Mouse (Mus musculus) skeletal muscle tissue, postnatal 0 days (tissue): ENCODE results near the gene Cyth2. TPM values are rescaled to one million over a fixed set of nuclear protein-coding genes. Genes with fewer than 3 reads are reported as not detected.

Experiments
- polyA plus RNA-seq: library from polyadenylated mRNA; unstranded; fragments of >200 nt; fragmentation: Nextera tagmentation; extraction: Ambion mirVana; gene quantifications from 2 replicates; pipeline ENCODE4 v1.2.1, GENCODE M21; 2015

Gene Cyth2
- 42.5 and 48.2 TPM in 2 replicates for polyA plus RNA-seq

GRCm38 (mm10) chr7:45813787-45814779 is at the start of gene Cyth2:
Gene Cyth2, minus strand, starts transcription at chr7:45814581.

DNA sequence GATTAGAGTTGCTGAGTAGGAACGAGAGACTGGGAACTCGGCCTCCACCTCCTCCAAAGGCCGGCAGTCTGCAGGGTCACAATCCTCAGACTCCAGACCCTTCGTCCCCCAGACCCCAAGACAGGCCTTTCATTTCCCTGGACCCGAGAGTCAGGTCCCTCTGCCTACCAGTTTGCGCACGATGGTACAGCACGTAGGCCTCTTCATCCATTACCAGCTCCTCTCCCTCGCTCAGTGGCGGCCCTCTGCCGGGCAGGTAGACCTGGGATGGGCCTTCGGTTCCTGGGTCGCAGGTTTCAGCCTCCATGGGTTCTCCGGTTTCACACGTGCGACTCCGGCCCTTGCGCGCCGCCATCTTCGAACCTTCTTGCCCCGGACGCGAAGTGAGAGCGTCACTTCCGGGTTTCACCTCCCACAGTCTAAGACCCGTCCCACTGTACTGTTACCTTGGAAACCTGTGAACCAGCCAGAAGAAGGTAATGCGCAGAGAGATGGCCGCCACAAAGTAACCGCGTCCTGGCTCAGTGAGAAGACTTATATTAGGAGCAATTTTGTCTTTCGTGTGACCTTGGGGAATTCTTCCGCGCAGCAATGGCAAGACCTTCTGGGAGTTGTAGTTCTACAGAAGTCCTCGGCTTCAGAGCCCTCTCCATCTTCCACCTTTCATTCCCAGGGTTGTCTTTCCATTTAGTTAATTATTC is 16.2 kb upstream of the Cyth2 start, which contains the start of gene Grwd1:
Gene Grwd1, minus strand, starts transcription at position 518 of the 701 bp plus-strand sequence.

DNA sequence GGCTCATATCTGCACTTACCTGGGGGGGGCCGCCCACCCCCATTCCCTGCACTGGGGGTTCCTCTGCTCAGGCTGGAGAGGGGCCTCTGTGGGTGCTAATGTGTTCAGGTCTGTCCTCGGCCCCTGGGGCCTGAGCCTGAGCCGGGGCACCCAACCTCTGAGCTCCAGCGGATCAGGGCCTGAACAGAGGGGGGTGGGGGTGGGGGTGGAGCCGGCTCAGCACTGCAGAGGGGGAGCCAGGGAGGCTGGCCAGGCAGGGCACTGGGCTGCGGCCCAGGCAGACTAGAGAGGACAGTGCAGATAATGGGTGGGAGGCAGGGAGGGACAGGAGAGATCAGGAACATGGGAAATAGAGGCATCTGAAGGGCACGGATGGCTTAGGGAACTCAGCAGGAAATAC is 10.2 kb upstream of the Cyth2 start, which contains the start of gene Kcnj14:
Gene Kcnj14, minus strand, starts transcription at position 185 of the 400 bp plus-strand sequence.

DNA sequence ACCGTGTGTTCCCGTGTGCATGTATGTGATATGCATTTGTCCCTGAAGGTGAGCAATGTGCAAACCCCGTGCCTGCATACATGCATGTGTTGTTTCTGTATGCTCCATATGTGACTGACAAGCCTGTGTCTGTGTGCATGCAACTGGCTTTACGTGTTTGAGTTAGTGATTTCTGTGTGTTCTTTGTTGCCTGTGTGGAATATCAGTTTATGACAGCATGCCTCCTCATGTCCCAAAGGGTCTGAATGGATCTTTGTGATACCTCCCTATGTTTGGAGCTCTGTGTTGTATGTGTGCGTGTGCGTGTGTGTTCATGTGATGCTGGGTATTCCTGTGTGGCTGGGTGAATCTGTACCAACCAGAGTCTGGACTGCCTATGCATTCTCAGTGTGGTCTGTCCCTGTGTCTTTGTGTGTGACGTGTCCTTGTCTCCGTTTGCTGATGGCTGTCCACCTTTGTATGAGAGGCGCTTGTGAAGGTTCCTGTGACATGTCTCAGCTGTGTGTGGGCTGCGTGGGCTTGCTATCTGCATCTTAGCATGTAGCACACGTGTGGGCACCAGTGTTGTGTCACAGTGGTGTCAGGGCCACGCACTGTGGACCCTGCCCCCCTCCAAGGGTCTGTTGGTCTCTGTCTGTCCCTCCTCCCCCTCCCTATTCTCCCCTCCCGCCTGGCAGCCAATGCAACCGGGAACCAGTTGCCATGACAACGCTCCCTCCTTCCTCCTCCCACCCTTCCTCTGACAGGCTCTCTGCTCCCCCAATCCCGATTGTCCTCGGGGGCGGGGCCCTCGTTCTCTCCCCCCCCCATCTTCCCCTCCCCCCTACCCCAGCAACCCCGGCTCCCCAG is 29.6 kb downstream of the Cyth2 start, which contains the start of gene Sult2b1:
Gene Sult2b1, minus strand, starts transcription at position 146 of the 849 bp plus-strand sequence.

DNA sequence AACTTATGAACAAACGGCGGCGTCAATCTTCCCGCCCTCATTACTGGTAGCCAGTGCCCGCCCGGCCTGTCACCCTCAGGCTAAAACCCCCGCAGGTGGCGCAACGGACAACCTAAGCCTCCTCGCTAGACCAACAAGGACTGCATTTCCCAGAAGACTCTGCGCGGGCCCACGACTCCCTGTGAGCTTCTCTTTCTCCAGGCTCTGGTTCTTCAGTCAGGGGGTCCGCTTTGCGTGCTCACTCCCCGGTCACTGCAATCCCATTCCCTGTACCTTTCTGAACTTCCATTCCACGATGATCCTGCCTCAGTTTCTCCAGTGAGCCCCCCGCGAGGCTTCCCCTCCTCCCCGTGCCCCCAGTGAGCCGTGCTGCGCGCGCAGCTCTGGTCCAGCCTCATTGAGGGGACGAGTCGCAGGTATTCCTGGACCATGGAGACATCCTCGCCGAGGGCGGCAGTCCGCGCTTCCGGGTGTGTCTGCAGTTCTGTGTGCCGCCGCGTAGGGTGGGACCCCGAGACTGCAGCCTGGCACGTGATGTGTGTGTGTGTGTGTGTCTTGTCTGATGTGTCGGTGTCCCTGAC is 30.8 kb downstream of the Cyth2 start, which contains the start of gene Lmtk3:
Gene Lmtk3, plus strand, starts transcription at position 228 of the 581 bp plus-strand sequence.

Other genes with a start within 250 kb of the Cyth2 start
- 35.4 and 88.9 TPM in 2 replicates for gene Bcat2, start 244.4 kb downstream of the Cyth2 start, polyA plus RNA-seq
- gene Fgf21, start 199.1 kb downstream of the Cyth2 start, polyA plus RNA-seq: 0.18 TPM in 1 of 2 replicates, not detected in the other
- 0.05 TPM in 1 of 2 replicates, not detected in the other for gene Fut1, start 197.3 kb downstream of the Cyth2 start, polyA plus RNA-seq
- gene Izumo1, start 192.8 kb downstream of the Cyth2 start, polyA plus RNA-seq: 0.06 TPM in 1 of 2 replicates, not detected in the other
- gene Rasip1, start 187.1 kb downstream of the Cyth2 start, polyA plus RNA-seq: 10.3 and 13.9 TPM in 2 replicates
- 139 and 174 TPM in 2 replicates for gene Mamstr, start 174.6 kb downstream of the Cyth2 start, polyA plus RNA-seq
- gene Fut2, start 148.2 kb downstream of the Cyth2 start, polyA plus RNA-seq: 1.9 and 2.1 TPM in 2 replicates
- 1.6 and 1.7 TPM in 2 replicates for gene Ntn5, start 130.6 kb downstream of the Cyth2 start, polyA plus RNA-seq
- 0.33 and 0.40 TPM in 2 replicates for gene Sec1, start 120.2 kb downstream of the Cyth2 start, polyA plus RNA-seq
- gene Car11, start 114.7 kb downstream of the Cyth2 start, polyA plus RNA-seq: 2.4 and 3.0 TPM in 2 replicates
- 9.9 and 10.3 TPM in 2 replicates for gene Dbp, start 109.5 kb downstream of the Cyth2 start, polyA plus RNA-seq
- 568 and 577 TPM in 2 replicates for gene Rpl18, start 99.1 kb downstream of the Cyth2 start, polyA plus RNA-seq
- 11.7 and 13.4 TPM in 2 replicates for gene Sphk2, start 96.6 kb downstream of the Cyth2 start, polyA plus RNA-seq
- 0.10 and 0.17 TPM in 2 replicates for gene Fam83e, start 93.4 kb downstream of the Cyth2 start, polyA plus RNA-seq
- not detected in 2 replicates for gene Spaca4, start 88.8 kb downstream of the Cyth2 start, polyA plus RNA-seq
- 0.18 TPM in 1 of 2 replicates, not detected in the other for gene Lmtk3, start 30.8 kb downstream of the Cyth2 start, polyA plus RNA-seq
- 0.21 and 5.3 TPM in 2 replicates for gene Sult2b1, start 29.9 kb downstream of the Cyth2 start, polyA plus RNA-seq
- 0.31 and 0.54 TPM in 2 replicates for gene Kcnj14, start 10.2 kb upstream of the Cyth2 start, polyA plus RNA-seq
- gene Grwd1, start 16.4 kb upstream of the Cyth2 start, polyA plus RNA-seq: 27.3 and 27.6 TPM in 2 replicates
- 37.5 and 44.5 TPM in 2 replicates for gene Kdelr1, start 58.2 kb upstream of the Cyth2 start, polyA plus RNA-seq
- 0.33 and 0.34 TPM in 2 replicates for gene Grin2d, start 63.8 kb upstream of the Cyth2 start, polyA plus RNA-seq
- 0.45 and 1.2 TPM in 2 replicates for gene Syngr4, start 82.1 kb upstream of the Cyth2 start, polyA plus RNA-seq
- 9.8 and 11.6 TPM in 2 replicates for gene Tmem143, start 82.4 kb upstream of the Cyth2 start, polyA plus RNA-seq
- gene Emp3, start 106.8 kb upstream of the Cyth2 start, polyA plus RNA-seq: 111 and 129 TPM in 2 replicates
- 2.0 and 2.4 TPM in 2 replicates for gene Ccdc114, start 109.5 kb upstream of the Cyth2 start, polyA plus RNA-seq
- gene Abcc6, start 215.7 kb upstream of the Cyth2 start, polyA plus RNA-seq: 0.16 and 0.65 TPM in 2 replicates
- 14.5 and 14.8 TPM in 2 replicates for gene Nomo1, start 219.1 kb upstream of the Cyth2 start, polyA plus RNA-seq